Mouse (Mus musculus) stomach, postnatal 0 days (tissue): Measurements from ENCODE around the gene Cep112.

Experiments used
- CTCF ChIP-seq: IDR thresholded peaks from 2 replicates; pipeline ENCODE4 v1.5.1; 2016; ENCODE audit warnings: antibody characterized with exemption, low read depth, mild to moderate bottlenecking, moderate library complexity
- EP300 ChIP-seq: optimal IDR thresholded peaks from 2 replicates; pipeline ENCODE3; 2016; ENCODE audit warnings: antibody characterized with exemption

DNA sequence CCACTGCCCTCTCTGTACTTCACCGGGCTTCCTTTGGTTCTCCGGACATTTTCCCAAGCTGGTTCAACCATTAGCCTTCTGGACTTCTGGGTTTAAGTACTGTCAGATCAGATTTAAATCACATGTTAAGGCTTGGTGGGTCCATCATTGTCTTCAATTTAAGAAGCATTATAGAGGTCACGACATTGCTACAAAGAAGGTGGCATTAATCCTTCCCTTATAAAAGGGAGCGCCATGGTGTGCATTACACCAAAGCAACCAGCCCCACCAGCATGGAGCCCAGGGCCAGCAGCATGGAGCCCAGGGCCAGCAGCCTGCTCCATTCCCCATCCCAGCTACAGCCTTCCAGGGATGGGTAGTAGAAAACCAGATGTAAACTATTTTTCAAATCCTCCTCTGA is 411.7 kb downstream of the Cep112 start:
- TF ChIP-seq CTCF (no peak), EP300 (no peak)
